Mouse (Mus musculus): ENCODE data around the gene Isca1. TPM values are rescaled to one million over a fixed set of nuclear protein-coding genes. Genes with fewer than 3 reads are reported as not detected.
"Not testable (repeated sequence)": the region's sequence is repeated elsewhere in the genome, so short reads cannot be mapped to it uniquely, and the experiment has no call there.

The Isca1 gene
- polyA plus RNA-seq, 2 experiments from 2014 or later = 40.9 to 53.5 TPM

DNA sequence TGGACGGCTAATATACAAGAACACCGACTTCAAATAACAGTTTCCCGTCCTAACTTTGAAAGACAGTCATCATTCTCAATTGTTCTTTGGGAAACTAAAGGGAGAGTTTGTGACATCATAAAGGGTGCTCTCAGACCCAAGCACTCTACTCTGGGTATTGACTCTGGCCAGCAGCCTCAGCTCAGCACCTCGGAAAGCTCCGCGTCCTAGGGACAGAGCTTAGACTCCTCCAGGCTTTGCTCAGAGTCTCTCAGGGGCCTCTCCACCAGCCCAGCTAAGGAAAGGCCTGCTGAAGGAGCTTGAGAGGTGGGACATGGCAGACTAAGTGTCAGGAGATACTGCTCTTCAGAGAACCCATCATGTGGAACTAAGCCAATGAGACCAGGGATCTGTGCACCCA lies 23.4 kb downstream of the Isca1 start:
- ATAC-seq = no peak

DNA sequence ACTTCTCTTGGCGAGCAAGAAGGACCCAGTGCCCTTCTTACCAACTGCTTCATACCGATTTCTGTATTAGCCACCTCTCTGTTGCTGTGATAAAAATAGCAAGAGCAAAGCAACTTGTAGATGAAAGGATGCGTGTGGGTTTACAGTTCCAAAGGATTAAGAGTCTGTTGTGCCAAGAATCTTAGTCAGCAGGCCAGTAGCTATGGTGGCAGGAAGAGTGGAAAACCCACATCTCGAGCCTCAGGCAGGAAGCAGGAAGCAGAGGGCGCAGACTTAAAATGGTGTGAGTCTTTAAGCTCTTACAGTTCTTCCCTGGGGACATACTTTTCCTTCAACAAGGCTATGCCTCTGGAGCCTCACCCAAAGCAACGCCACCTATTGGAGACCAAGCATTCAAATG lies 24.1 kb downstream of the Isca1 start:
- ATAC-seq = no peak

DNA sequence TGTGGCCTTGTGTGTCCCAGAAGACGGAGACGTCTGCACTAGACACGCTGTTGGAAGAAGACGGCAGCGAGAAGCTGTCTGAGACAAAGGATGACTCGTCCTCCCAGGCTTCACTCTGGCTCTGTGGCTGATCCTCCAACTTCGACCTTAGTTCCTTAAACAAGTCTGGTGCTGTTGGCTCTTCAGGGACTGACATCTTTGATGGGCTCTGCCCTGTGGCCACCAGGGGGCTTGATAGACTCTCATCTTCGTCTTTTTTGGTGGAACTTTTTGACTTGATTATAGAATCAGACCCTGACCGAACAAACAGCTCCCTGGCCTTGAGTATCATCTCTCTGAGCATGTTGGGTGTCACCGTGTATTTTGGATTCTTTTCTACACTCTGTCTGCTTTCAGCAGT lies 27.9 kb downstream of the Isca1 start:
- no peak for ATAC-seq

DNA sequence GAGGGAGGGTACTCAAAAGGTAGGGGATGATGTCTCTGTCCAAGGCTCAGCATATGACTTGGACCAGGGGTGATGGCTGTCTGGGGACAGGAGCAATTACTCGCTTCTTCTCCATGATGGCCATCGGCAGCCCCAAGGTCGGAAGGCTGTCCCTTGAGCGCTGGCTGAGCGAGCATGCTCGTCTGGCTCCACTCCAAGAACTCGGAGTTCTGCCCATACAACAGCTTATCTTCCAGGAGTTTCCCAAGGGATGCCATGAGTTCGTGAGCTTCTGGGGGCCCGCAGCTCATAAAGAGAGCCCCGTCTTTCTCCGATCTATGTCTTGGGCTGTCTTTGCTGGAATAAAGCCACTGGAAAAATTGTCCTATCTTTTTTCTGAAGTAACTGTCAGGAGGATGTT lies 28.5 kb downstream of the Isca1 start:
- no peak for ATAC-seq

DNA sequence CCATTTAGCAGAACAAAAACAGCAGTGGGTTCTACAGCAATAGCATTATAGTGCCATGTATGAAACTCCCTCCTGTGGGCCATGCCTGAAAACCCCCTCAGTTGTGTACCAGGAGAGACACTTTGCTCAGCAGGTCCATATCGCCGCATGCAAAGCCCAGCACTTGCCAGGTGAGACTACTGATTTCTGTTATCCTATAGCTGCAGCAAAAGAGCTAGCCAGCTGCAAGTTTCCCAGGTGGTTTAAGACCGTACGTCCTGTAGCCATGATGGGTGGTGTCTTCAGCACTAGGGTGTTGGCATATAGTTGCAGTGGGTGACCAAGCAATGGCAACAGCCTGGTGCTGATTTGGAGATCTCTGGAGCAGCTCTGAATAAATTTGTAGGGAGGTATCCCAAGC lies 30.2 kb downstream of the Isca1 start:
- ATAC-seq = no peak

DNA sequence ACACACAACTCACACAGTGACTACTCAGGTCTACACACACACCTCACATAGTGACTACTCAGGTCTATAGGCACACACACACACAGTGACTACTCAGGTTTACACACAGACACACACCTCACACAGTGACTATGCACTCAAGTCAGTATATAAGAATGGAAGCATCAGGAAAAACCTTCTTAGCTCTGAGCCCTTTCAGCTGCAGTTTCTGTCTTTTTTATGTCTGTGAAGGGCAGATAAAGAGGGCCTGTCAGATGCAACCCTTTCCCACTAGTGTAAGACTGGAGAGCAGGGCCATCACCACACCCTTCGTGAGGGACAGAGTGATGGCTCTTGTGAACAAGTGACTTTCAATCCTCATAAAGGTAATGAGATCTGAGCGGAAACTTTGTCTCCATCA lies 31.2 kb downstream of the Isca1 start:
- ATAC-seq = no peak

DNA sequence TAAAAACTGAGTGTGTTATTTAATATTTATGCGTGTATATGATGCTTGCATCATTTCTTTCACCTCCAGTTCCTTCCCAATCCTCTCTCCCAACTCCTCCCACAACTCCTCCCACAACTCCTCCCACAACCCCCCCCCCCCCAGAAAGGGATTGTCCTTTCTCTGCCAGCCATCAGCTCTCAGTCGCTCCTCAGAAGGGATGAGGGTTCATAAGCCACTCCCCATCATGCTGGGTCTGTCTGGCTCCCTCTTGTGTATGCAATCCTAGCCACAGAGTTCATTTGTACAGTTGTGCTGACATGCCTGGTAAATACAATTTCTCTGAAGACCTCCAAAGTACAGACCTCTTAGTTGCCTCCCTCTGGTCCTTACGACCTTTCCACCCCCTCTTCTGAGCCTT lies 34.4 kb downstream of the Isca1 start:
- no peak for ATAC-seq

DNA sequence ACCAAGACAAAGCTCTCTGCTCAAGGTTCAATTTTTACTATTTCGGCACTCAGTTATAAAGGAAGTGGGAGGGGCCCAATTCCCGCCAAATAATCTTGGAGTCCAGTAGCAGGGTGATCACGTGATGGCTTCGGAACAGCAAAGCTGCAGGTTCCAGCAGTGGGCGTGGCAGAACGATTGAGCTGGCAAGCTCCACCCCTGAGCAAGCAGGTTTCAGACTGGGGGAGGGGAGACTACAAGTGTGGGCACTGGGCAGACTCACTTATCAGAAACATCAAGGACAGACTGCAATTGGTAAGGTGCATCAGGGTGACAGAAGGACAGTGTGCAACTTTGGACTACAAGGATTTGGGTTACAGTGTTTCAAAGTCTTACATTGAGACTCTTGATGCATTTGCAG lies 35.3 kb downstream of the Isca1 start:
- ATAC-seq = not testable (repeated sequence)

DNA sequence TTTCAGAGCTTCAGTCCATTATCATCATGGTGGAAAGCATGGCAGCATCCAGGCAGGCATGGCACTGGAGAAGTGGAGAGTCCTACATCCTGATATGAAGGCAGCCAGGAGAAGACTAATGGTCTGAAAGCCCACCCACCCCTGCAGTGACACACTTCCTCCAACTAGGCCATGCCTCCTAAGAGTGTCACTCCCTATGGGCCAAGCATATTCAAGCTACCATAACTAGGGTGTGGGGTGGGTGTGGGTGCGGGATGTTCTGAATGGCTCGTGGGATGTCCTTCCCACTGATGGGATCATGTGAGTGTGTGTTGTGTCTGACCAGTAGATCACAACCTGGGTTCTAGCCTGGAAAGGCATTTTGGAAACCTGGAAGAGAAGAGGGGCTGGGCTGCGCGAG lies 35.7 kb downstream of the Isca1 start:
- ATAC-seq = no peak

DNA sequence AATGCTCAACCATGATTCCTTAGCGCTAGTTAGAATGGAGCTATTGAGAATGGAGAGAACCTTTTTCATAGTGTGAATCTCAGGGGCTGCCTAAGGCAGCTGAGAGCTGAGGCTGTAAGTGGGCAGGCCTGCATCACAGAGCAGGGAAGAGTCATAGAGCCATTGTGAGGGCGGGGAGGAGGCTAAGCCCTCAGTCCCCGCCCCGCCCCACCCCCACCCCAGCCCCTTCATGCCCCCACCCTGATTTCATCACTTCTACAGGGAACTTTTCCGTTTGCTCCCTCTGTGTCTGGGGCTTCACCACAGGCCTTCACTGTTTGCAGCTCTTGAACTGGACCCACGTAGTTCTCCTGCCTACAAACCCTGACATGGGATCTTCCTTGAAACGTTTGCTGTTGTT lies 38.0 kb downstream of the Isca1 start, which contains the start of gene Spata31d1d:
TSS of gene Spata31d1d (minus strand) at position 101 of the 400 bp plus-strand sequence.
- ATAC-seq = no peak

DNA sequence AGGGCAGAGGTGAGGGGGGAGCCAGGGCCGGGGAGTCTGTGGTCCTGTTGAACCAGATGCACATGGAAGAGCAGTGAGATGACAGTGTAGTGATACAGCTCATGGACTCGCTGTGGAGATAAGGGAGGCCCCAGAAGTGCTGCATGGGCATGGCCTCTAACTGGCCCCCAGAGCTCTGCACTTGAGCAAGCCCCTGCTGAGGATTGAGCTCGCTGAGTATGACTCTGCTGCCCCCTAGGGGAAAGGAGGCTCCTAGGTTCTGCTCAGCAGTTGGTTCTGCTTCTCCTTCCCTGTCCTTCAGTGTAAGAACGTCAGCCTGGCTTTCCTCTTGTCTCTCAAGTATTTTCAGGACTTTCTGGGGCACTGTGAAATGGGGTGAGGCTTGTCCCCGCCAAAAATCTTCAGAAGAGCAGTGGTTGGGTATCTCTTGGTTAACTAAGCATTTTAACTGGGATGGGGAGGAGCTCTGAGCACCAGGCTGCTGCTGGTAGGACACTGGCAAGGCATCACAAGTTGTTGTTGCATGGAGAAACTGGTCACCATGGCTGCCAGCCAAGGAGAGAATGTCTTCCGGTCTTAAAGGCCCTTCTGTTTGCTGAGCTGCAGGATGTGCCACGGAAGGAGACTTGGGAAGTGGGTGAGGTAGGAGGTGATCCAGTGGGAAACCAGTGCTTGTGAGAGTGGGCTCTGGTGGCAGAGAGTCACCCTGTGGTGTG lies 41.1 kb downstream of the Isca1 start:
- ATAC-seq = peak; percentile 96

DNA sequence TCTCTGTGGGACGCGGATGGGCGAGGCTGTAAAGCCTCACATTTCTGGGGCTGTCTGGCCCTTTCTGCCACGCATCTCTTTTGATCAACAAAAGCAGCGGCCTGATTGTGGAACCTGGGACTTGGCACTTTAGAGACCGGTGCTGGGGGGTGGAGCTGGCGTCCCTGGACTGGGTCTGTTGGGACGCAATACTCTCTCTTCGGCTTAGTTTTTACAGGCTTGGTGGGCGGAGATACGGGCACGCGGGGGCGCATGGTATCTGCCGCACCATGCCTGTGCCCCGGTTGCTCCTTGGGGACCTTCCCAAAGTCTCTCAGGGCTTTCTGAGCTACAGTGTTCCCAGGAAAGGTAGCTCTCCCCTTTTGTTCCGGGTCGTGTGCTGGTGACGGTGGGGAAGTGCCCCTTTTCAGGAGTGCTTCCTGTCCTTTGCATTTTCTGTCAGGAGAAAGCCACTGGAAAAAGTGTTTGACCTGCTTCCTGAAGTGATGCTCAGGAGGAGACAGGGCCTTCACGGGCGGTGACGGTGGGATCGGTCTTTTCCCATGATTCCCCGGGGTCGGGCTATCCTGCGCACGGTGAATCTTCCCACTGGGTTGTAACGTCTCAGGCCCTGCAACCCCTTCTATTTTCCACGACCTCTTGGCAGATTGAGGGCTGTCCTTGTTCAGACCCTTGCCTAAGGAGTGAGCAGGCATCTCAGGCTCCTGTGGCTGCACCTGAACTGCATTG lies 43.3 kb downstream of the Isca1 start:
- ATAC-seq = no peak

DNA sequence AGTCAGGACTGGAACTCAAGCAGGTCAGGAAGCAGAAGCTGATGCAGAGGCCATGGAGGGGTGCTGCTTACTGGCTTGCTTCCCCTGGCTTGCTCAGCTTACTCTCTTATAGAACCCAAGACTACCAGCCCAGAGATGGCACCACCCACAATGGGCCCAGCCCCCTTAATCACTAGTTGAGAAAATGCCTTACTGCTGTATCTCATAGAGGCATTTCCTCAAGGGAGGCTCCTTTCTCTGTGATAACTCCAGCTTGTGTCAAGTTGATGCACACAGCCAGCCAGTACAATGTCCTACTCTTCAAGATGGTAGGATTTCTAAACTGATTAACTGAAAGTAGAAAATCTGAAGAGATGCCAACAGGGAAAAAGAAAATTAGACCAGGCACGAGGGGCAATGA lies 47.5 kb downstream of the Isca1 start:
- not testable (repeated sequence) for ATAC-seq

DNA sequence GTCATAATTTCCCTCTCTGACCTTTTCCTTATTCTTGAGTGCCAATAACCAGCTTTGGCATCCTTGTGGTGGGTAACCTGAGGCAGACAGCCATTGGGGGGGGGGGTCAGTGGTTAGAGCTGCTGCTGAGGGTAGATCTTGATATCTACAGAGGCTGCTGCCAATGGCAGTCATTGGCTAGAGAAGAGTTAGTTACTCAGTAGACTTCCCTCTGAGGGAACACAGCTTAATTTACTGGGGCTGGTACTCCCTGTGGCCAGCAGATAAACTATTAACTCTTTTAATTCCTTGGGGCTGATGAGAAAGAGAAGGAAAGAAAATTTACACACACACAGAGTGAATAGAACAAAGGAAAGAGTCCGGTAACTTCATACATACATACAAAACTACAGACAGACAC lies 50.1 kb downstream of the Isca1 start:
- no peak for ATAC-seq

DNA sequence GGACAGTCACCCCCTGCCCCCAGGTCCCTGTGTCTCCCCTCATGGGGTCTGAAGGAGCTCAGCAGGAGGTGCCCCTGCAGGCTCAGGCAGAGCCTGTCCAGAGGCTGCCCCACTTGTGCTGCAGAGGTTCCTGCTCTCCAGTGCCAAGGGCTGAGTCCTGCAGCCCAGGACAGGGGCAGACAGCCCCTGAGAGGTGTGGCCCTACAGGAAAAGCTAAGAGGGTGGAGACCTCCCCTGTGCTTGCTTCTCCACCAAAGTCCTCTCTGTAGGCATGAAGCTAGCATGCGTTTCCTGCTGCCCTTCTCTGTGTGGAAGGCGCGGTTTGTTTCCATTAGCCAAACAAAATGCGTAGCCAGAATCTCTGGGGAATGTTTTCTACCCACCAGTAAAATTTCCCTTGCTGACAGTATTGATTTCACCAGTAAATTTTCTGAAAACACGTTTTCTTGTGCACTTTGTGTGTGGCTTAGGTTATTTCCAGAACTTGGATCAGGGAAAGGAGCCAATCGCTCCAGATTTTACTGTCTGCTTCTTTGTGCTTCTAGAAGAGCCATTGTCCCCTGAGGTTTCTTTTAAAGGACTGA lies 50.7 kb downstream of the Isca1 start:
- not testable (repeated sequence) for ATAC-seq

DNA sequence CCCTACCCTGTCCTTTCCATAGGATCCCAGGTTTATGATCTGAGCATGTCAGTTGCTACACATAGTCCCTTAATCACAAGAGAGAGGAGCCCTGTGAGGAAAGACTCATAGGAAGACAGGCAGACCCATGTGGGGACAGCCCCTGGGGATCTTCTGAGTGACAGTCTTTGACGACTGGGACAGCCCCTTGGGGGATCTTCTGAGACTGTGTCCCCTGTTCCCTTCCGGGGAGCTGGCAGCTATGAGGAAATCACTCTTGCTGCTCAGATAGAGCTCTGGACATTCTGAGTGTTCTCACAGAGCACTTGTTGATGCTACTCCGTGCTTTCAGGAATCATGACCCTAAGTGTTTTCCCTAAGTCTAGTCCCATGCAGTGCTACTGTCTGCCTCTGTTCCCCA lies 55.9 kb downstream of the Isca1 start:
- peak; percentile 98 for ATAC-seq

DNA sequence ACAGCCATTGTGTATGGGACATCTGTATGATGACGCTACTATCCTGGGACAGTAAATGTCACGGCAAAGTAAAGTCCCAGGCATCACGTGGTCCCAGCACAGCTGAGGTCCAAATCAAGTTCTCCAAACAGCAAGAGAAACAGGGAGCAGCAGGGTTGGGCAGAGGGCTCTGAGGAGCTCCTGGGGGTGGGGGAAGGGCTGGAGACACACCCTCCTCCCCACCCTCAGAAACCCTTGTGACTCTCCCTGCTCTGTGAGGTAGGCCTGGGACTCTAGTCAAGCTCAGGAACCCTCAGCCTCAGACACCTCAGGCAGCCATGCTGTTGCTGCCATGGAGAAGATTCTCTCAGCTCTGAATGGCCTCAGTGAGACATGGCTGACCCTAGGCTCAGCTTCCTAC lies 57.6 kb downstream of the Isca1 start, which contains the start of gene Spata31d1b:
TSS of gene Spata31d1b (plus strand) at position 301 of the 400 bp plus-strand sequence.
- ATAC-seq = not testable (repeated sequence)

DNA sequence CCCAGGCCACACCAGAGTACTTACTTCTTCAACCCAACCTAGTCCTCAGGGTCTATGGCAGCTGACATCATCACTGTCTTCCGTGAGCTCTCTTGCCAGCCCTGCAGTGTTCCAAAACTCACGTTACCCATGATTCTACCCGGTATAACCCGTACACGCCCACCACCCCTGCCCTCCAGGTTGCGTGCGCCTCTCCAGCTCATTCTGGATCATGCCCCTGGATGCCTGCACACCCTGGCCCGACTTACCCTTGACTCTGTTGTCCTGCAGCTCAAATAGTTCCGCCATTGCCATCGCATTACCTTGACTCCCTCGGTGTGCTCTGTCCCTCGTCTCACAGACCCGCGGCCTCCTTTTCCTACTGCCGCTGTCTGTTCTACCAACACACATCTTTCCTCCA lies 59.4 kb downstream of the Isca1 start, which contains the start of gene Spata31d1a:
TSS of gene Spata31d1a (minus strand) at position 101 of the 400 bp plus-strand sequence.
- ATAC-seq = no peak

Other genes starting within 250 kb of the Isca1 start
- 10 to 100 TPM; 10.1 to 15.6 TPM for gene Agtpbp1, start 184.6 kb downstream of the Isca1 start, polyA plus RNA-seq (2017; shearing (Covaris generic))
- gene Naa35, start 184.6 kb downstream of the Isca1 start, polyA plus RNA-seq (2017; shearing (Covaris generic)) = 10 to 100 TPM; 79.9 to 87.5 TPM
- gene Golm1, start 94.0 kb downstream of the Isca1 start, polyA plus RNA-seq (2017; shearing (Covaris generic)) = 10 to 100 TPM; 36.1 to 40.9 TPM
- gene 4921517D22Rik, start 75.7 kb downstream of the Isca1 start, polyA plus RNA-seq (2017; shearing (Covaris generic)) = under 1 TPM in 1 of 2 experiments, not detected in 1; 0.48 TPM
- not detected for gene Spata31d1a, start 59.5 kb downstream of the Isca1 start, polyA plus RNA-seq (2017; shearing (Covaris generic))
- not detected for gene Spata31d1b, start 57.5 kb downstream of the Isca1 start, polyA plus RNA-seq (2017; shearing (Covaris generic))
- gene Spata31d1d, start 38.1 kb downstream of the Isca1 start, polyA plus RNA-seq (2017; shearing (Covaris generic)) = not detected
- not detected for gene 1700014D04Rik, start 23.1 kb downstream of the Isca1 start, polyA plus RNA-seq (2017; shearing (Covaris generic))
- not detected for gene Gm49354, start 12.4 kb upstream of the Isca1 start, polyA plus RNA-seq (2017; shearing (Covaris generic))
- gene Tut7, start 53.3 kb upstream of the Isca1 start, polyA plus RNA-seq (2017; shearing (Covaris generic)) = 10 to 100 TPM; 62.4 to 64.7 TPM

All from activated CD4-positive, CD25-positive, alpha-beta regulatory T cell, adult 4 months (primary cell).